Mouse (Mus musculus) ES-Bruce4 (cell line): ENCODE data around the gene Abca7. TPM values are rescaled to one million over a fixed set of nuclear protein-coding genes. Genes with fewer than 3 reads are reported as not detected.

Experiments used
- H3K27ac ChIP-seq: 2 replicates; pipeline ENCODE4 v1.5.1; 2012; ENCODE audit warnings: low read length, inconsistent platforms; ENCODE audit not compliant: insufficient read depth
- H3K27me3 ChIP-seq: 2 replicates; pipeline ENCODE4 v1.6.1; 2012; ENCODE audit warnings: mild to moderate bottlenecking, low read length, inconsistent platforms; ENCODE audit not compliant: control insufficient read depth, poor library complexity, insufficient read depth, severe bottlenecking
- H3K36me3 ChIP-seq: 2 replicates; pipeline ENCODE4 v1.6.1; 2012; ENCODE audit warnings: inconsistent platforms, mild to moderate bottlenecking, low read length, moderate library complexity; ENCODE audit not compliant: control insufficient read depth, poor library complexity, insufficient read depth, severe bottlenecking
- H3K4me1 ChIP-seq: one replicate; pipeline ENCODE4 v1.8.1; 2011; ENCODE audit warnings: low read length; ENCODE audit not compliant: control insufficient read depth, insufficient read depth
- H3K4me3 ChIP-seq: 2 replicates; pipeline ENCODE4 v1.5.1; 2011; ENCODE audit warnings: low read depth, mild to moderate bottlenecking, low read length
- H3K9ac ChIP-seq: 2 replicates; pipeline ENCODE4 v1.6.1; 2012; ENCODE audit warnings: low read depth, mild to moderate bottlenecking, inconsistent platforms; ENCODE audit not compliant: poor library complexity, severe bottlenecking
- H3K9me3 ChIP-seq: replicated peaks from 2 replicates; pipeline ENCODE4 v1.6.1; 2012; ENCODE audit warnings: mild to moderate bottlenecking, low read length, inconsistent platforms; ENCODE audit not compliant: control insufficient read depth, poor library complexity, insufficient read depth, severe bottlenecking
- CTCF ChIP-seq: IDR thresholded peaks from one replicate; pipeline ENCODE4 v1.8.1; 2011; ENCODE audit warnings: low read depth, low read length
- EP300 ChIP-seq: IDR thresholded peaks from 2 replicates; pipeline ENCODE4 v1.6.1; 2011; ENCODE audit warnings: low read depth, low read length; ENCODE audit not compliant: insufficient read depth
- POLR2A ChIP-seq: IDR thresholded peaks from one replicate; pipeline ENCODE4 v1.8.1; 2011; ENCODE audit warnings: low read length; ENCODE audit not compliant: insufficient read depth
- polyA plus RNA-seq: library from polyadenylated mRNA; stranded (reverse); fragments of >200 nt; gene quantifications from 2 replicates; pipeline ENCODE4 v1.2.4, GENCODE M21; 2011; ENCODE audit warnings: low read depth; ENCODE audit not compliant: missing spikeins, insufficient read depth, insufficient read length

Abca7 gene
- polyA plus RNA-seq, 1 experiment: 10.6 TPM

DNA sequence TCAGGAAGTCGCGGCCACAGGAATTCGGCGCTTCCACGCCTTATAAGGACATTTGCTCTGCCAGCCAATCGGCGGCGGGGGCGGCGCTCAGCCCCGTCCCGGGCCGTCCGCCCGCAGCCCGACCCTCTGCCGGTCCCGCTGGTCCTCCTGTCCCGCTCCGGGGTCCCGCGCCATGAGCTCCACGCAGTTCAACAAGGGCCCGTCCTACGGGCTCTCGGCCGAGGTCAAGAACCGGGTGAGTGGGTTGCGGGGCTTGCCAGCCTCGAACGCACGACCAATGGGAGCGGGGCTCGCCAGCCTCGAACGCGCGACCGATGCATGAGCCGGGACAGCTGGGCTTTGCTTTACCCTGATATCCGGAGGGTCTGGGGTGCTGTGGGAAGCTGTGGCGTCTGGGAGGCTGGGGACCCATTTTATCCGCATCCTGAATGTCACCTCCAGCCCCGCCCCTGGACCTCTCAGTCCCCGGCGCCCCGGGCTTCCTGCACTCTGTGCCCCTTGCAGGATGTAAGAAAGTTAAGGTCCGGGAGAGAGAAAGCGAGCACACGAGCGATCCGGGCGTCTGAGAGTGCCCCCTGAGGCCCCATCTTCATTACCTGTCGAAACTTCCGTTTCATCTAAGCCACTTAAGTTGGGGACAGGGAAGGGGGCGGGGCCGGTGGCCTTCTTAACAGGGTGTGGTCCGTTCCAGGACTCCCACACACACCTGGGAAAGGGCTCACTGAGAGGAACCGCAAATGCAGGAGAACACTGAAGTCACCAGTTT, 7.6 kb upstream of the Abca7 start, which contains the start of gene Cnn2:
Gene Cnn2, plus strand, starts transcription at position 79 of the 766 bp plus-strand sequence.
- H3K27me3 ChIP-seq: no peaks in the 10 kb centered on the region
- peaks cover 4% of the 10 kb centered on the region for H3K4me1 ChIP-seq
- peak within 1 kb of the TSS; percentile 84 for H3K4me3 ChIP-seq
- H3K9ac ChIP-seq: peak within 1 kb of the TSS; percentile 87
- H3K36me3 ChIP-seq: no peaks in the 10 kb centered on the region
- H3K27ac ChIP-seq: peak within 1 kb of the TSS; percentile 26
- no peaks in the 10 kb centered on the region for H3K9me3 ChIP-seq
- TF ChIP-seq POLR2A (no peak), EP300 (no peak), CTCF (no peak)

DNA sequence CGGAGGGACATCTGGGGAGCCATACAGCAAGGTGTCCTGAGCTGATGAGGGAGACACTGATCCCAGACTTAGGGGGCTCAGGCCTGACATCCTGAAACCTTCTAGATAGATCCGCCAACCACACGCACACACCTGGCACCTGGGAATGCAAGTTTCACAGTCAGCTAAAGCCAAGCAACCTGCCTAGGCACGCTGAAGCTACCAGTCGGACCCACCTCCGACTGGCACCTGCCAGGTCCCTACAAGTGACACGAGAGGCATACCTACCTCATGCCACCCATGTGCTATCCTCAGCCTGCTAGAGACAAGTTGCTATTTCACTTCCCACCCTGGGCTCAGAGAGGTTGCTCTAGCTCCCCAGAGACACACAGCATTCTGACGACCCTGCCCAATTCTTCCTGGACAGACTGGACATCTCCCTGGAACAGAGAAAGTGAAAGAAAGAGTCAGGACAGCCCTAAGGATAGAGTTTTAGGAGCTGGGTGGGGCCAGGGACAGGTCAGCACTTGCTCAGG, 7.0 kb upstream of the Abca7 start:
- Histone ChIP-seq H3K4me3 (peak overlapping the region; percentile 84), H3K27ac (no peak overlapping the region), H3K27me3 (no peaks in the 10 kb centered on the region), H3K9ac (peak overlapping the region; percentile 87; the same call in 1 of the 2 replicates), H3K4me1 (peaks cover 4% of the 10 kb centered on the region), H3K36me3 (no peaks in the 10 kb centered on the region), H3K9me3 (no peaks in the 10 kb centered on the region)
- TF ChIP-seq EP300 (no peak), CTCF (no peak), POLR2A (no peak)

DNA sequence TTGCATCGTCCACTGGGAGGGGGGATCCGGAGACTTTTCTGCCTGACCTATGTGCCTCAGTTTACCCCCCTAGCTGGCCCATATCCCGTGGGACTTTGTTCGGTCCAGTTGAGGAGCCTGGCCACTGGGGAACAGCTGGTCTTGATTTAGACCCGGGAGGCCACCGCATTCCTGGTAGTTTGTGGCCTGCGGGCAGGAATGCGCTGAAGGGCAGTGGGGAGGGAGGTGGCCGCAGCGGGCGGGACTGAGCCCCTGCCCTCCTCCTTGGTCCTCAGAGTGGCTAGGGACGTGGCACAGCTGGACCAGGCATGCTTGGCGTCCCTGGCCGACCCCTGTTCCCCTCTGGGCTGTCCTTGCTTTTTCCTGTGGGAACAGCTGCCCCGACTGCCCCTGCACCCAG, 6.4 kb upstream of the Abca7 start:
- Histone ChIP-seq H3K4me1 (peaks cover 4% of the 10 kb centered on the region), H3K36me3 (no peaks in the 10 kb centered on the region), H3K4me3 (0 out of 2 replicates have a peak overlapping the region, but pooled peaks have one; percentile 0), H3K9ac (no peak overlapping the region), H3K27me3 (no peaks in the 10 kb centered on the region), H3K9me3 (no peaks in the 10 kb centered on the region), H3K27ac (no peak overlapping the region)
- TF ChIP-seq EP300 (no peak), POLR2A (no peak), CTCF (no peak)

DNA sequence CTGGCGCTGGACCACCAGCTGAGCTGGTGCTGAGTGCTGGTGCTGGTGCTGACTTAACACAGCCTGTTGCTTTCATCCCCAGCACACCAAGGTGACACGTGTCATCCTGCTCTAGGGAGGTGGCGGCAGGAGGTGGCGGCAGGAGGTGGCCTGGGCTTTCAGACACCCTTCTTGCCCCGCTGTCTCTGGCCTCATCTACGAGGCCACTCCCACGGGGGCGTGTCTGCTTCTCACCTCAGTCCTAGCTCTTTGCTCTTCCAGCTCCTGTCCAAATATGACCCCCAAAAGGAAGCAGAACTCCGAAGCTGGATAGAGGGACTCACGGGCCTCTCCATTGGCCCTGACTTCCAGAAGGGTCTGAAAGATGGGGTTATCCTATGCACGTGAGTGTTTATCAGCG, 5.2 kb upstream of the Abca7 start:
- H3K36me3 ChIP-seq: no peaks in the 10 kb centered on the region
- H3K27me3 ChIP-seq: no peaks in the 10 kb centered on the region
- H3K4me1 ChIP-seq: peaks cover 4% of the 10 kb centered on the region
- no peaks in the 10 kb centered on the region for H3K9me3 ChIP-seq
- H3K9ac ChIP-seq: no peak overlapping the region
- TF ChIP-seq CTCF (no peak), POLR2A (no peak), EP300 (no peak)
- H3K27ac ChIP-seq: no peak overlapping the region
- no peak overlapping the region for H3K4me3 ChIP-seq

DNA sequence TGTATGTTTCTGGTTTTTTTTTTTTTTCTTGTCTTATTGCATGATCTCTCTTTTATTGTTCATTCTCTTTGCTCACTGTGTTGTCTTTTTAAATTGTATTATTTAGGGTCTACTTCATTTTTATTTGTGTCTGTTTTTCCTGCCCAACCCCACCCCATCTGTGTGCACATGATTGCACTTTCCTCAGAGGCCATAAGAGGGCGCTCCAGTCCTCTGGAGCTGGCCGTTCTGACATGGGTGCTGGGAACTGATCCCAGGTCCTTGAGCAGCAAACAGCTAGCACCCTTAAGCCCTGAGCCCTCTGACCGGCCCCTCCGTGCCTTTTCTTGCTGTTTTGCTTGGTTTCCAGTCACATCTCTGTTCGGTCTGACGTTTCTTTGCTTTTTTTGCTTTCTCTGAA, 4.7 kb upstream of the Abca7 start:
- no peaks in the 10 kb centered on the region for H3K36me3 ChIP-seq
- no peak overlapping the region for H3K4me3 ChIP-seq
- H3K27ac ChIP-seq: no peak overlapping the region
- H3K9me3 ChIP-seq: no peaks in the 10 kb centered on the region
- no peaks in the 10 kb centered on the region for H3K27me3 ChIP-seq
- TF ChIP-seq CTCF (peak; percentile 71), POLR2A (no peak)
- no peak overlapping the region for H3K9ac ChIP-seq
- H3K4me1 ChIP-seq: peaks cover 4% of the 10 kb centered on the region

- H3K36me3 ChIP-seq: no peaks in the 10 kb centered on the region
- no peak overlapping the region for H3K27ac ChIP-seq
- no peaks in the 10 kb centered on the region for H3K9me3 ChIP-seq
- H3K4me1 ChIP-seq: peaks cover 3% of the 10 kb centered on the region
- H3K9ac ChIP-seq: no peak overlapping the region
- no peak for TF ChIP-seq POLR2A
- TF ChIP-seq CTCF: no peak
- TF ChIP-seq EP300: no peak
- no peak overlapping the region for H3K4me3 ChIP-seq
- no peaks in the 10 kb centered on the region for H3K27me3 ChIP-seq
Measured at GRCm38 (mm10) chr10:79994397-79995115, 1.7 kb upstream of the Abca7 start.
